Mouse (Mus musculus) 416B (cell line): ENCODE data around the gene Tnni3k.

Experiments
- DNase-seq: peaks from one replicate; pipeline ENCODE4 v3.0.0; 2011; ENCODE audit warnings: low read depth

The Tnni3k gene

GRCm38 (mm10) chr3:154949551-154949950 lies 105.7 kb downstream of the Tnni3k start:
- no peak for DNase-seq

DNA sequence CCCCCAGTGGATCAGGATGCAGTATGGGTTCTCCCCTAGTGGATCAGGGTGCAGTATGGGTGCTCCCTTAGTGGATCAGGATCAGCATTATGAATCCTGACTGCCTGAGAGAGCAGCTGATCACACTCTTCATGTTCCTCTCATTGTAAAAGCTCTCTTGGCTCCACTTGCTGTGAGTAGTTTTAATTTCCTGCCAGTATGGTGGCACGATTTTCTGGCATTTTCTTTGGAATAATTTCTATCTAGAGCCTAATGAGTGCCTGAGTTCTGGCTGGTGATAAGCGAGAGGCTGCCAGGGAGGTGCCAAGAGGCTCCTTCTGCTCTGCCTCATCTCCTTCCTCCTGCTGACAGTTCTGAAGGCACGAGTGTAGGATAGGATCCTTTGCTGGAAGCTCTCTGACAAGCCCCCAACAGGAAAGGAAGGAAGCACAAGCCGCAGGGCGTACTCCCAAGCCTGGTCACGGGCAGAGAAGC lies 109.5 kb downstream of the Tnni3k start:
- DNase-seq = no peak

DNA sequence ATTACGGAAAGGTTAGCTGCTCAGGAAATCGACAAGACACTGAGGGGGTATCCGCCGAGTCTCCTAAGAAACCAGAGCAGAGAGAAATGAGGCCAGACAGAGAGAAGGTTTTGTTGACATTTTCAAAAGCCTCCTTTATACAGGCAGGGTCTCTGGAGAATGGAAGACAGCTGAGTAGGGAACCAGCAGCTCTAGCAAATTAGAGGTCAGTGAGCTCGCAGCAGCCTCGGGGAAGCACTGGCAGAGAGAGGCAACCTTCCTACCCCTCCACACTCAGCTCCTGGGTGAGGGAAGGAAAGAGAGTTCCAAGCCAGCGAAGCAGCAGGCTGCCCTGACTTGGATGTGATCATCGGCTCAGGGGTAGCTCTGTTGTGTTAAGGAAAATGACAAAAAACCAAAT lies 127.5 kb downstream of the Tnni3k start:
- DNase-seq = no peak

DNA sequence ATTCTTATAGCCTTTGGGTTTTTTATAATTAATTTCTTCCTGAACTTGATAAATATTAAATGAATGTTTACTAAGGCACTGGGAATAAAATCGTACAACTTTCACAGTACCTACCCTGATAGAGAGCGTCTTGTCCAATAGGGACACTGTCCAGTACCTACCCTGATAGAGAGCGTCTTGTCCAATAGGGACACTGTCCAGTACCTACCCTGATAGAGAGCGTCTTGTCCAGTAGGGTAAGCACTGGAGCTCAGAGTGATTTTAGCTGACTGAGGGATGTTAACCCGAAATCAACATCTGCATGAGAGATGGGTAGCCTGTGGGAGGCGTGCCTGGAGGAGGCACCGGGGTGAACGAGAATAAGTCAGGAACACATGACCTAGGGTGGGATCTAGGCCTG lies 130.3 kb downstream of the Tnni3k start:
- no peak for DNase-seq

- no peak for DNase-seq
Measured at GRCm38 (mm10) chr3:154915566-154915965, 139.6 kb downstream of the Tnni3k start.

GRCm38 (mm10) chr3:154913641-154914040 lies 141.6 kb downstream of the Tnni3k start:
- DNase-seq = no peak

DNA sequence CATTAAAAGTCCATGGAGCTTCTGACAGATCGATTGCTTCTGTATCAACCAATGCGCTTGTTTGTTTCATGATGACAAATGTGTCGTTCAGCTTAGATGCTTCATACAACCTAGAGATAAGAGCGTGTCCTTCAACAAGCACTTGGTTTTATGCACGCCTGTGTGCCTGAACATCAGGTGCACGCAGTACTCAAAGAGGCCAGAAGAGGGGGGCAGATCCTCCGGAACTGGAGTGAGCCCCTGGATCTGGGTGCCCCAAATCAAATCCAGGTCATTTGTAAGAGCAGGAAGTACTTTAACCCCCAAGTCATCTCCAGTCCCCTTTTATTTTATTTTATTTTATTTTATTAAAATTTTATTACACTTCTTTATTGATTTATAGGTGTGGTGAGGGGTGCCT lies 158.5 kb downstream of the Tnni3k start:
- DNase-seq = no peak

DNA sequence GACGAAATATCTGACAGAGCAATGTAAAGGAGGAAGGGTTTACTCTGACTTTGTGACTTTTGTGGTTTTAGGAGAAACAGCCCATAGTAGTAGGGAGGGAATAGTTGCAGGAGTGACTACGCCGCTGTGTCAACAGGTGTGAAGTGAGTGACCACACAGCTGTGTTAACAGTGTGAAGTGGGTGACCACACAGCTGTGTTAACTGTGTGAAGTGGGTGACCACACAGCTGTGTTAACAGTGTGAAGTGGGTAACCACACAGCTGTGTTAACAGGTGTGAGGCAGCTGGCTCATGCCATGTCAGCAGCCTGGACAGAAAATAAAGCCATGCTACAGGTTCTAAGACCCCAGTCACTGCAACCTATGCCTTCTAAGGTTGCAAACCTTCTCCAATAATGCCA lies 162.0 kb downstream of the Tnni3k start:
- DNase-seq = no peak

- DNase-seq = no peak
Measured at GRCm38 (mm10) chr3:154885452-154885851, 169.8 kb downstream of the Tnni3k start.

DNA sequence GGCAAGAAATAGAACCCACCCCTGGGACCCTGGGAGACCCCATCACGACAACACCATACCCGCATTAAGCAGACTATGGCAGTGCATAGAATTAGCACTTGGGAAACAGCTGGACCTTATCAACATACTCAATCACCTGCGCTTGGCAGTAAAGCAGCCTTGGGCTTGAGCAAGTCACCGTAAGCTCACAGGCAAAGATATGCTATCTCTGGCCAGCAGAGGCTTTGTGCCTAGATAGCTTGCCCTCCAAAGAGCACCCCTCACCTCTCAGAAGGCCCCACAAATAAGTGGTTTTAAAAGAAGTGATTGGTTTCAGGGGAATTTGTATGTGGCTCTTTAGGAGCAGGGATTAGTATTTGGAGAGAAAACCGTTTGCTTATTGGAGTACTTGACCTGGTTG lies 170.2 kb downstream of the Tnni3k start:
- DNase-seq = no peak

- DNase-seq = no peak
Measured at GRCm38 (mm10) chr3:154881428-154881986, 173.7 kb downstream of the Tnni3k start.

DNA sequence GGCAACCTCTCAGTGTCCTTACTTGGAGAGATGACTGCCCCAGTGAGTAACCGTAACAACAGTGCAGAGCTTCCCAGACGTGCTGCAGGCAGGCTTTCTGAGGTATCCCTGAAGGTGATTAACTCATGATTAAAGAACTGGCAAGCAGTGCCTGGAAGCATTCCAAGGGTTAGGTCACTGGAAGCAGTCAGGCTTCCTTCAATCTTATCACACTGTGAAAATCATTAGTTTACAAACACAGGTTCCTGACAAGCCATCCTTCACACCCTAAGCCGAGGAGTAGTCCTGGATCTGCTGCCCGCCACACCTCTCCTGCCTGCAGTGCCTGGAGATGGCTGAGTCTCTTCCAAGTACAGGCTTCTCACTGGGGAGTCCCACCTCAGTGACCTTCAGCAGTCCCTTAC lies 174.7 kb downstream of the Tnni3k start:
- no peak for DNase-seq

- DNase-seq = no peak
Measured at GRCm38 (mm10) chr3:154880108-154880507, 175.1 kb downstream of the Tnni3k start.

DNA sequence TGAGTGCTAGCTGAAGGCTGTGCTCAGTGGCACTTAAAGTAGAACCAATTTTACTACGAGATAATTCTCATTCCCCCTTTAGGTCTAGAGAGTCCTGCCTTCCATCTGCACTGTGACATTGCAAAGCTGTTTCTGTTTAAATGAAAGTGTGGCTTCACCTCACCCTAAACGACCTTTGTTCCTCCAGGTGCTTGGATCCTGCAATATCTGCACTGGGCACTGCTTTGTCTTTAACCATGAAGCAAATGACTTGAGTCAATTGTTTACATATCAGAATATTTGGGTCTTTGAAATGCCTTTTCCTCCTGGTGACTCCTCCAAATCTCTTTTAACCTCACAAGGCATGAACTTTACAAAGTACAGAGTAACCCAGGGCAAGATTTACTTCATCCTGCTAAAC lies 175.7 kb downstream of the Tnni3k start:
- no peak for DNase-seq

GRCm38 (mm10) chr3:154879080-154879479 lies 176.1 kb downstream of the Tnni3k start:
- DNase-seq = no peak

- no peak for DNase-seq
Measured at GRCm38 (mm10) chr3:154868807-154869206, 186.4 kb downstream of the Tnni3k start.

DNA sequence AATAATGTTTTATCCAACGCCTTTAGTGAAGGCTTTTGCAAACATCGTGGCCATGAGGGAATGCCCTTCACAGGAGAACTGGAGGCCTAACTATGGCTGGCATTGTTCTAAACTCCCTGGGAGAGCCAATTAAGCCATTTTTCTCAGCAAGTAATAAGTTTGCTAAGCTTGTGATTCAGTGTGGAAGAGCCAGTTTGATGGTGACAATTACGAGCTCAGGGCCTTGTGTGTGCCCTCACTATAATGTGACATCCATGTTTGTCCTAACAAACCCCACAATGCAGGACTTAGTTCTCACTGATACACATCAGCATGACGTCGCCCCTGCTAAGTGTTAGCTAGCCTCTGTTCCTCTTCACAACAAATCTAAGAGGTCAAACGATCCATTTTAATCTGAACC lies 193.3 kb downstream of the Tnni3k start:
- no peak for DNase-seq

GRCm38 (mm10) chr3:154859721-154860120 lies 195.5 kb downstream of the Tnni3k start:
- DNase-seq = no peak

GRCm38 (mm10) chr3:154853257-154853656 lies 201.9 kb downstream of the Tnni3k start:
- DNase-seq = no peak

DNA sequence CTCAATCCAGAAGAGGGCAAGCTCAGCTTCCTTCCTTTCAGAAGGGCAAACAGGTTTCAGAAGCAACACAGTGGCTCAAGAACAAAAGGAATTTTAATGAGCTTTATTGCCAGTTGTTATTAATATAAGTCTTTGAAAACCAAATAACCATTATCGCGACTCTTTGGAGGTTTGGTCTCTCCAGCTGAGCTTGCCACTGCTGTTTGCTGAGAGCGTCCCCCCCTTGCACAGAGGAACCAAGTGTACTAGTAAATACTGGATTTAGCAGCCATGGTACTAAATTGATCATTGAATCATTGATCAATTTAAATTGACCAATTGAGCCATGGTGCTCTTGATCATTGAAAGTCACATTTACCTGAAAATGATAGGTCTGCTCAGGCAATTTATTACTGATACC lies 202.9 kb downstream of the Tnni3k start:
- DNase-seq = no peak

GRCm38 (mm10) chr3:154842247-154842646 lies 213.0 kb downstream of the Tnni3k start:
- DNase-seq = no peak

GRCm38 (mm10) chr3:154841076-154841475 lies 214.1 kb downstream of the Tnni3k start:
- DNase-seq = no peak

GRCm38 (mm10) chr3:154837861-154838260 lies 217.3 kb downstream of the Tnni3k start:
- no peak for DNase-seq

DNA sequence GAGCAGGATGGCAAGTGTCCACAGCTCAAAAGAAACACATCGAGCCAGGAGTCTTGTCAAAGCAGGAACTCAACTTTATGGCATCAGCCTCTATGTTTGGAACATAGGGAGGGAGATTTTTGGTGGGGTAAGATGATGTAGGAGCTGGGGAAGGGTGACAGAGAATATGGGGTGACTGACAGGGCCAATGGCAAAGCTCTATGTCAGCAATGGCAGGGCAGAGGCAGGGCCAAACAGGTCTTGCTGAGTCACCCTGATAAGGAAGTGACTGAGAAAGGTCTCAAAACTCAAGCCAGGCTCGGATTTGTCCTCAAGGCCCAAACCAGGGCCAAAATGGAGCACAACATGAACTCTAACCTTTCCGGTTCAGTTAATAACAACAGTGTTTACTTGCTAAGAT lies 219.1 kb downstream of the Tnni3k start:
- no peak for DNase-seq

DNA sequence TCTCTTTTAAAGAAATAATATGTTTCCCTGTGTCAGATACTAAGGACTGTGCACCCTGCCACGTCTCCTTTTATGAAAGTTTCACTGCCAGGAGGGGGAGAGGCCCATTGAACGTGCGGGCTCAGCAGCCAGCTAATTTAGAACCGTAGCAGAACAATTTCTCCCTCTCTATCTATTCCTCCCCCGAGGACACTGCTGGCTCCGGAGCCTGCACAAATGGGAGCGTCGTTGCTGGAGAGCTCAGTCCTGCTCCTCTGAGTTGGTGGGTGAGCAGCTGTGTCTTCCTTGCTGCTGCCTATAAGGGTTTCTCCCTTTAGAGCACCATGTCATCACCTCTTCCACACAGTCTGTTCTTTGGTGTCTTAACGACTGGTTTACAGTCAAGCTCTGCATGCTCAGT lies 220.8 kb downstream of the Tnni3k start:
- DNase-seq = no peak
